Mouse (Mus musculus) Patski (cell line): ENCODE measurements around the gene Iqch. TPM values are rescaled to one million over a fixed set of nuclear protein-coding genes. Genes with fewer than 3 reads are reported as not detected.

Experiments
- ATAC-seq: fragments of 100-300 bp; one replicate; pipeline ENCODE4 v1.8.0; 2021
- CTCF ChIA-PET: fragments of 350-600 bp; sonication (Branson Sonifier 250); formaldehyde crosslinking; loops from one replicate; lab custom pipeline; 2022; ENCODE audit warnings: inconsistent platforms; lab: Charles Lee
- POLR2A ChIA-PET: fragments of 350-600 bp; sonication (Branson Sonifier 250); formaldehyde crosslinking; loops from one replicate; lab custom pipeline; 2022; ENCODE audit warnings: antibody characterized with exemption, inconsistent platforms; lab: Charles Lee
- DNase-seq: peaks from one replicate; pipeline ENCODE4 v3.0.0-alpha.2; 2011; ENCODE audit warnings: low read depth, low spot score
- H3K27me3 ChIP-seq: fragments of 371-371 bp; one replicate; pipeline ENCODE4 v1.5.1; 2021
- CTCF ChIP-seq: fragments of 100-300 bp; IDR thresholded peaks from one replicate; pipeline ENCODE4 v1.5.1; 2021
- in situ Hi-C: fragments of 300-500 bp; cut with MboI; formaldehyde crosslinking; loops from 3 replicates; pipeline ENCODE4 v1.11.1; 2018; ENCODE audit warnings: low pct_unique_long_range_greater_than_20kb, mixed read lengths
- polyA plus RNA-seq: library from polyadenylated mRNA; unstranded; gene quantifications from one replicate; pipeline ENCODE4 v1.2.3, GENCODE M21; 2021

The Iqch gene
- polyA plus RNA-seq, 1 experiment from 2014 or later, result 0.09 TPM

GRCm38 (mm10) chr9:63595032-63595431 lies 7.3 kb downstream of the Iqch start:
- in situ Hi-C loops, result no loop called here
- no peak for ATAC-seq
- ChIA-PET CTCF (no interaction called here), POLR2A (no interaction called here)
- TF ChIP-seq CTCF, result no peak
- H3K27me3 ChIP-seq, result no peaks in the 10 kb centered on the region
- no peak for DNase-seq

- H3K27me3 ChIP-seq, result no peaks in the 10 kb centered on the region
- no peak for TF ChIP-seq CTCF
- no peak for DNase-seq
- in situ Hi-C loops, result no loop called here
- no peak for ATAC-seq
- ChIA-PET POLR2A (no interaction called here), CTCF (no interaction called here)
Measured at GRCm38 (mm10) chr9:63591661-63592256, 10.5 kb downstream of the Iqch start.

GRCm38 (mm10) chr9:63590592-63590991 lies 11.7 kb downstream of the Iqch start:
- TF ChIP-seq CTCF, result no peak
- ATAC-seq (no peak), DNase-seq (no peak)
- no peaks in the 10 kb centered on the region for H3K27me3 ChIP-seq
- ChIA-PET POLR2A (no interaction called here), CTCF (no interaction called here)
- in situ Hi-C loops, result no loop called here

- ChIA-PET CTCF (no interaction called here), POLR2A (no interaction called here)
- H3K27me3 ChIP-seq, result no peaks in the 10 kb centered on the region
- ATAC-seq (no peak), DNase-seq (no peak)
- no peak for TF ChIP-seq CTCF
- in situ Hi-C loops, result no loop called here
Measured at GRCm38 (mm10) chr9:63589209-63589608, 13.1 kb downstream of the Iqch start.

- ChIA-PET POLR2A (no interaction called here), CTCF (no interaction called here)
- ATAC-seq (no peak), DNase-seq (no peak)
- in situ Hi-C loops, result no loop called here
- TF ChIP-seq CTCF, result no peak
- H3K27me3 ChIP-seq, result no peaks in the 10 kb centered on the region
Measured at GRCm38 (mm10) chr9:63585251-63585650, 17.0 kb downstream of the Iqch start.

- TF ChIP-seq CTCF, result no peak
- no peak for ATAC-seq
Measured at GRCm38 (mm10) chr9:63581778-63582177, 20.5 kb downstream of the Iqch start.

GRCm38 (mm10) chr9:63580046-63580445 lies 22.2 kb downstream of the Iqch start:
- no peak for DNase-seq

More at GRCm38 (mm10) chr9:63581778-63582177, 20.5 kb downstream of the Iqch start:
- ChIA-PET POLR2A (no interaction called here), CTCF (interaction anchor here (1.0 kb wide), 1 partner anchor 48 kb away, joined by 3 read pairs; no protein-coding TSS in a partner anchor)
- H3K27me3 ChIP-seq, result no peaks in the 10 kb centered on the region
- in situ Hi-C loops, result no loop called here
- no peak for DNase-seq

GRCm38 (mm10) chr9:63579644-63580043 lies 22.6 kb downstream of the Iqch start:
- no peaks in the 10 kb centered on the region for H3K27me3 ChIP-seq
- DNase-seq (no peak), ATAC-seq (no peak)
- TF ChIP-seq CTCF, result no peak
- POLR2A ChIA-PET, result no interaction called here
- in situ Hi-C loops, result no loop called here
- CTCF ChIA-PET, result interaction anchor here (0.9 kb wide), 1 partner anchor 19 kb away, joined by 3 read pairs; no protein-coding TSS in a partner anchor

More at GRCm38 (mm10) chr9:63580046-63580445, 22.2 kb downstream of the Iqch start:
- ATAC-seq, result no peak
- H3K27me3 ChIP-seq, result no peaks in the 10 kb centered on the region
- CTCF ChIA-PET, result interaction anchor here (0.9 kb wide), 1 partner anchor 19 kb away, joined by 3 read pairs; no protein-coding TSS in a partner anchor
- TF ChIP-seq CTCF, result no peak
- in situ Hi-C loops, result no loop called here
- POLR2A ChIA-PET, result no interaction called here

- ATAC-seq (no peak), DNase-seq (no peak)
- TF ChIP-seq CTCF, result no peak
- ChIA-PET CTCF (no interaction called here), POLR2A (no interaction called here)
- in situ Hi-C loops, result no loop called here
- no peaks in the 10 kb centered on the region for H3K27me3 ChIP-seq
Measured at GRCm38 (mm10) chr9:63577469-63577868, 24.8 kb downstream of the Iqch start.

GRCm38 (mm10) chr9:63572874-63573273 lies 29.4 kb downstream of the Iqch start:
- DNase-seq (no peak), ATAC-seq (no peak)
- in situ Hi-C loops, result no loop called here
- ChIA-PET POLR2A (no interaction called here), CTCF (no interaction called here)
- peak; percentile 35 for TF ChIP-seq CTCF
- H3K27me3 ChIP-seq, result no peaks in the 10 kb centered on the region

- no peak for ATAC-seq
- no peaks in the 10 kb centered on the region for H3K27me3 ChIP-seq
- ChIA-PET POLR2A (no interaction called here), CTCF (no interaction called here)
- no peak for TF ChIP-seq CTCF
- no peak for DNase-seq
- in situ Hi-C loops, result no loop called here
Measured at GRCm38 (mm10) chr9:63571895-63572294, 30.4 kb downstream of the Iqch start.
